In the genomic region with DNA sequence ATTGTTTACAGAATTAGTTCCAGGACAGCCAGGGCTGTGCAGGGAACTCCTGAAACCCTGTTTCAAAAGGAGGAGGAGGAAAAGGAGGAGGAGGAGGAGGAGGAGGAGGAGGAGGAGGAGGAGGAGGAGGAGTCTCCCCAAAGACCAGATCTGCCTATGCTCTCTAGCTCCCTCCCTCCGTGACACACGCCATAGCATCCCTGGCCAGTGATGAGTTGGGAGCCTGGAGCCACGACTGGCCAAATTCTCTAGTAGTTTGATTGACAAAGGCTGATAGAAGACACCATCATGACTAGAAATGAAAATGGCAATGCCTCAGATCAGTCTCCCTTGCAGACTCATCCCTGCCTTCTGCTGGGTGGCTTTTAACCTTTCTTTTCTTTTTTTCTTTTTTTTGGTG, we compare ENCODE assay signal across 14 mouse cellular contexts. TPM values are rescaled to one million over a fixed set of nuclear protein-coding genes. Genes with fewer than 3 reads are reported as not detected.
DNase-seq lines count a peak whose midpoint lies in the region; ATAC-seq and TF ChIP-seq lines count a peak whose summit lies in the region.
"Had no signal": no experiment of that assay in that cellular context is flagged by ENCODE, and none has a peak within 500 bp of the region (broad histone marks: within the 10 kb centered on the region; RNA-seq: fewer than 3 reads in every experiment).

No protein-coding gene starts in this region.

- H3K9ac ChIP-seq in hindbrain, postnatal 0 days (replicated peaks; ENCODE audit: low read length) = no peak overlapping the region
- H3K9ac ChIP-seq in hindbrain, embryonic 14.5 days = no peak overlapping the region
- H3K9ac ChIP-seq in liver, embryonic 16.5 days (ENCODE audit: low read depth, low read length) = no peak overlapping the region
- no peak overlapping the region for H3K9ac ChIP-seq in forebrain, postnatal 0 days
- H3K9ac ChIP-seq: forebrain, embryonic 15.5 days; heart, embryonic 13.5 days; hindbrain, embryonic 15.5 days; kidney, embryonic 15.5 days; limb, embryonic 15.5 days had no signal

- peaks cover 17% of the 10 kb centered on the region for H3K36me3 ChIP-seq in hindbrain, postnatal 0 days (ENCODE audit: insufficient read depth, low read length)
- peaks cover 42% of the 10 kb centered on the region for H3K36me3 ChIP-seq in hindbrain, embryonic 14.5 days (replicated peaks; ENCODE audit: control insufficient read depth, insufficient read depth)
- peaks cover 19% of the 10 kb centered on the region for H3K36me3 ChIP-seq in liver, embryonic 16.5 days (ENCODE audit: control insufficient read depth, insufficient read depth)
- H3K36me3 ChIP-seq in forebrain, postnatal 0 days (ENCODE audit: insufficient read depth) = peaks cover 22% of the 10 kb centered on the region

- peak; percentile 17; the same call in 1 of the 2 replicates for TF ChIP-seq CTCF in hindbrain, postnatal 0 days (IDR thresholded peaks at IDR 0.05; ENCODE audit: low read depth)
- TF ChIP-seq CTCF in forebrain, postnatal 0 days (IDR thresholded peaks at IDR 0.05; ENCODE audit: low read depth) = no peak

- H3K4me2 ChIP-seq in hindbrain, postnatal 0 days (ENCODE audit: low read depth, low read length) = no peak overlapping the region
- H3K4me2 ChIP-seq in hindbrain, embryonic 14.5 days (replicated peaks) = no peak overlapping the region
- no peak overlapping the region for H3K4me2 ChIP-seq in liver, embryonic 16.5 days (ENCODE audit: low read depth, low read length)
- no peak overlapping the region for H3K4me2 ChIP-seq in forebrain, postnatal 0 days (ENCODE audit: low read depth)
- H3K4me2 ChIP-seq: forebrain, embryonic 15.5 days; heart, embryonic 13.5 days; hindbrain, embryonic 15.5 days; kidney, embryonic 15.5 days; limb, embryonic 15.5 days had no signal

- no peak for DNase-seq in hindbrain, postnatal 0 days (ENCODE audit: low spot score)
- DNase-seq in hindbrain, embryonic 14.5 days (ENCODE audit: low spot score) = no peak
- DNase-seq in R1 (ENCODE audit: low read depth, low spot score) = peak; percentile 68
- no peak for DNase-seq in forebrain, postnatal 0 days
- DNase-seq in adrenal gland, adult (ENCODE audit: inconsistent age in 2 of 2, low spot score in 1 of 2) = no peak
- DNase-seq: cerebellum, postnatal 10 days had no signal

- H3K9me3 ChIP-seq in hindbrain, postnatal 0 days (ENCODE audit: low read length) = no peaks in the 10 kb centered on the region
- no peaks in the 10 kb centered on the region for H3K9me3 ChIP-seq in hindbrain, embryonic 14.5 days (ENCODE audit: control insufficient read depth, low read length)
- no peaks in the 10 kb centered on the region for H3K9me3 ChIP-seq in liver, embryonic 16.5 days (replicated peaks; ENCODE audit: control insufficient read depth, low read length)
- H3K9me3 ChIP-seq in forebrain, postnatal 0 days (ENCODE audit: low read length) = no peaks in the 10 kb centered on the region
- H3K9me3 ChIP-seq: forebrain, embryonic 15.5 days; heart, embryonic 13.5 days; hindbrain, embryonic 15.5 days; kidney, embryonic 15.5 days; limb, embryonic 15.5 days had no signal

- WGBS in hindbrain, postnatal 0 days = 27% methylated on average over 3 of the region's 3 CpGs
- WGBS in hindbrain, embryonic 14.5 days = 26% methylated on average over 3 of the region's 3 CpGs
- 41% methylated on average over 3 of the region's 3 CpGs for WGBS in liver, embryonic 16.5 days (ENCODE audit: insufficient replicate concordance)
- 36% methylated on average over 3 of the region's 3 CpGs for WGBS in forebrain, postnatal 0 days

- H3K27me3 ChIP-seq in hindbrain, postnatal 0 days (ENCODE audit: insufficient read depth, low read length) = no peaks in the 10 kb centered on the region
- H3K27me3 ChIP-seq in hindbrain, embryonic 14.5 days (ENCODE audit: control insufficient read depth, insufficient read depth, low read length) = no peaks in the 10 kb centered on the region
- no peaks in the 10 kb centered on the region for H3K27me3 ChIP-seq in liver, embryonic 16.5 days (ENCODE audit: control insufficient read depth, insufficient read depth, low read depth, low read length)
- no peaks in the 10 kb centered on the region for H3K27me3 ChIP-seq in forebrain, postnatal 0 days (ENCODE audit: insufficient read depth, low read length)
- H3K27me3 ChIP-seq: forebrain, embryonic 15.5 days; heart, embryonic 13.5 days; hindbrain, embryonic 15.5 days; kidney, embryonic 15.5 days; limb, embryonic 15.5 days had no signal

- H3K27ac ChIP-seq in hindbrain, postnatal 0 days = no peak overlapping the region
- H3K27ac ChIP-seq in hindbrain, embryonic 14.5 days = no peak overlapping the region
- no peak overlapping the region for H3K27ac ChIP-seq in liver, embryonic 16.5 days (ENCODE audit: low read length)
- no peak overlapping the region for H3K27ac ChIP-seq in forebrain, postnatal 0 days (ENCODE audit: low read depth, low read length)
- H3K27ac ChIP-seq: forebrain, embryonic 15.5 days; heart, embryonic 13.5 days; hindbrain, embryonic 15.5 days; kidney, embryonic 15.5 days; limb, embryonic 15.5 days had no signal

- ATAC-seq in hindbrain, postnatal 0 days = no peak; the same call in 1 of the 2 replicates
- no peak for ATAC-seq in hindbrain, embryonic 14.5 days (ENCODE audit: low FRiP score)
- peak; percentile 83; the same call in 1 of the 2 replicates for ATAC-seq in erythroid progenitor cell, adult 5-6 weeks (replicated peaks; ENCODE audit: low FRiP score, poor library complexity, severe bottlenecking)
- ATAC-seq in liver, embryonic 16.5 days (ENCODE audit: low read depth) = peak; percentile 30; the same call in 1 of the 2 replicates
- no peak for ATAC-seq in forebrain, postnatal 0 days
- ATAC-seq: forebrain, embryonic 15.5 days had no signal

- no peaks in the 10 kb centered on the region for H3K4me1 ChIP-seq in hindbrain, postnatal 0 days (ENCODE audit: insufficient read depth, low read length)
- no peaks in the 10 kb centered on the region for H3K4me1 ChIP-seq in hindbrain, embryonic 14.5 days (replicated peaks; ENCODE audit: control insufficient read depth, insufficient read depth, low read length)
- no peaks in the 10 kb centered on the region for H3K4me1 ChIP-seq in liver, embryonic 16.5 days (ENCODE audit: control insufficient read depth, low read depth, low read length)
- H3K4me1 ChIP-seq in forebrain, postnatal 0 days (ENCODE audit: insufficient read depth) = no peaks in the 10 kb centered on the region
- H3K4me1 ChIP-seq: heart, embryonic 13.5 days; hindbrain, embryonic 15.5 days; kidney, embryonic 15.5 days; limb, embryonic 15.5 days had no signal

- no peak overlapping the region for H3K4me3 ChIP-seq in hindbrain, postnatal 0 days (ENCODE audit: low read length)
- H3K4me3 ChIP-seq in hindbrain, embryonic 14.5 days (replicated peaks; ENCODE audit: low read length) = no peak overlapping the region
- no peak overlapping the region for H3K4me3 ChIP-seq in liver, embryonic 16.5 days (ENCODE audit: low read depth, low read length)
- H3K4me3 ChIP-seq in forebrain, postnatal 0 days (ENCODE audit: low read depth, low read length) = no peak overlapping the region
- H3K4me3 ChIP-seq: forebrain, embryonic 15.5 days; heart, embryonic 13.5 days; hindbrain, embryonic 15.5 days; kidney, embryonic 15.5 days; limb, embryonic 15.5 days had no signal

RNA-seq across cellular contexts. Expression of a gene that starts 16.3 kb away (rescaled TPM):
- 104 and 130 TPM in 2 replicates for total RNA-seq in hindbrain, postnatal 0 days (2014; rRNA removed)
- 71.8 and 83.3 TPM in 2 replicates for polyA plus RNA-seq in hindbrain, postnatal 0 days (2015; fragmentation: Nextera tagmentation; extraction: Ambion mirVana)
- polyA plus RNA-seq in hindbrain, embryonic 14.5 days (2014; fragmentation: Nextera tagmentation; extraction: Ambion mirVana) = 106 and 112 TPM in 2 replicates
- 4.0 and 6.7 TPM in 2 replicates for total RNA-seq in erythroid progenitor cell, adult 5-6 weeks (2015; ENCODE audit: low replicate concordance)
- 1.6 and 12.1 TPM in 2 replicates for total RNA-seq in erythroid progenitor cell, adult 5-6 weeks (2017; ENCODE audit: low replicate concordance)
- 19.6 and 22.4 TPM in 2 replicates for polyA plus RNA-seq in liver, embryonic 16.5 days (2015; fragmentation: Nextera tagmentation; extraction: Ambion mirVana)
- 163 and 199 TPM in 2 replicates for total RNA-seq in forebrain, postnatal 0 days (2014; rRNA removed)
- 43.0 and 87.2 TPM in 2 replicates for polyA plus RNA-seq in forebrain, postnatal 0 days (2015; fragmentation: Nextera tagmentation; extraction: Ambion mirVana)
- total RNA-seq: neutrophil, adult 5-6 weeks had no signal

RNA-seq across cellular contexts. Expression of a gene that starts 23.4 kb away (rescaled TPM):
- 32.2 and 49.2 TPM in 2 replicates for total RNA-seq in hindbrain, postnatal 0 days (2014; rRNA removed)
- polyA plus RNA-seq in hindbrain, postnatal 0 days (2015; fragmentation: Nextera tagmentation; extraction: Ambion mirVana) = 288 and 322 TPM in 2 replicates
- 225 and 239 TPM in 2 replicates for polyA plus RNA-seq in hindbrain, embryonic 14.5 days (2014; fragmentation: Nextera tagmentation; extraction: Ambion mirVana)
- total RNA-seq in erythroid progenitor cell, adult 5-6 weeks (2015; ENCODE audit: low replicate concordance) = 160 and 179 TPM in 2 replicates
- total RNA-seq in erythroid progenitor cell, adult 5-6 weeks (2017; ENCODE audit: low replicate concordance) = 183 and 211 TPM in 2 replicates
- 103 and 116 TPM in 2 replicates for polyA plus RNA-seq in liver, embryonic 16.5 days (2015; fragmentation: Nextera tagmentation; extraction: Ambion mirVana)
- 130 and 152 TPM in 2 replicates for total RNA-seq in forebrain, postnatal 0 days (2014; rRNA removed)
- 287 and 316 TPM in 2 replicates for polyA plus RNA-seq in forebrain, postnatal 0 days (2015; fragmentation: Nextera tagmentation; extraction: Ambion mirVana)

RNA-seq across cellular contexts. Expression of a gene that starts 47.4 kb away (rescaled TPM):
- total RNA-seq in hindbrain, postnatal 0 days (2014; rRNA removed) = 10.9 and 14.1 TPM in 2 replicates
- polyA plus RNA-seq in hindbrain, postnatal 0 days (2015; fragmentation: Nextera tagmentation; extraction: Ambion mirVana) = 39.4 TPM in 2 replicates
- polyA plus RNA-seq in hindbrain, embryonic 14.5 days (2014; fragmentation: Nextera tagmentation; extraction: Ambion mirVana) = 32.8 and 33.7 TPM in 2 replicates
- total RNA-seq in erythroid progenitor cell, adult 5-6 weeks (2015; ENCODE audit: low replicate concordance) = 18.0 and 22.7 TPM in 2 replicates
- total RNA-seq in erythroid progenitor cell, adult 5-6 weeks (2017; ENCODE audit: low replicate concordance) = 14.1 and 25.4 TPM in 2 replicates
- 23.5 and 29.7 TPM in 2 replicates for polyA plus RNA-seq in liver, embryonic 16.5 days (2015; fragmentation: Nextera tagmentation; extraction: Ambion mirVana)
- 12.5 and 13.0 TPM in 2 replicates for total RNA-seq in forebrain, postnatal 0 days (2014; rRNA removed)
- 30.5 and 32.3 TPM in 2 replicates for polyA plus RNA-seq in forebrain, postnatal 0 days (2015; fragmentation: Nextera tagmentation; extraction: Ambion mirVana)

RNA-seq across cellular contexts. Expression of a gene that starts 48.6 kb away (rescaled TPM):
- total RNA-seq in hindbrain, postnatal 0 days (2014; rRNA removed) = 14.3 and 19.8 TPM in 2 replicates
- polyA plus RNA-seq in hindbrain, postnatal 0 days (2015; fragmentation: Nextera tagmentation; extraction: Ambion mirVana) = 27.6 and 29.7 TPM in 2 replicates
- 40.2 and 47.0 TPM in 2 replicates for polyA plus RNA-seq in hindbrain, embryonic 14.5 days (2014; fragmentation: Nextera tagmentation; extraction: Ambion mirVana)
- 10.5 and 10.9 TPM in 2 replicates for total RNA-seq in erythroid progenitor cell, adult 5-6 weeks (2015; ENCODE audit: low replicate concordance)
- 15.1 and 16.3 TPM in 2 replicates for total RNA-seq in erythroid progenitor cell, adult 5-6 weeks (2017; ENCODE audit: low replicate concordance)
- polyA plus RNA-seq in liver, embryonic 16.5 days (2015; fragmentation: Nextera tagmentation; extraction: Ambion mirVana) = 10.5 and 11.0 TPM in 2 replicates
- 39.2 and 40.8 TPM in 2 replicates for total RNA-seq in forebrain, postnatal 0 days (2014; rRNA removed)
- polyA plus RNA-seq in forebrain, postnatal 0 days (2015; fragmentation: Nextera tagmentation; extraction: Ambion mirVana) = 29.8 and 32.3 TPM in 2 replicates

RNA-seq across cellular contexts. Expression of a gene that starts 48.6 kb away (rescaled TPM):
- 0.10 TPM in 1 of 2 replicates, not detected in the other for total RNA-seq in hindbrain, postnatal 0 days (2014; rRNA removed)
- 1.7 and 1.9 TPM in 2 replicates for polyA plus RNA-seq in hindbrain, postnatal 0 days (2015; fragmentation: Nextera tagmentation; extraction: Ambion mirVana)
- 2.0 and 2.3 TPM in 2 replicates for polyA plus RNA-seq in hindbrain, embryonic 14.5 days (2014; fragmentation: Nextera tagmentation; extraction: Ambion mirVana)
- total RNA-seq in erythroid progenitor cell, adult 5-6 weeks (2015; ENCODE audit: low replicate concordance) = not detected in 2 replicates
- 1.3 TPM in 1 of 2 replicates, not detected in the other for total RNA-seq in erythroid progenitor cell, adult 5-6 weeks (2017; ENCODE audit: low replicate concordance)
- polyA plus RNA-seq in liver, embryonic 16.5 days (2015; fragmentation: Nextera tagmentation; extraction: Ambion mirVana) = 0.08 and 0.20 TPM in 2 replicates
- 1.3 and 2.8 TPM in 2 replicates for total RNA-seq in forebrain, postnatal 0 days (2014; rRNA removed)
- 1.2 and 1.4 TPM in 2 replicates for polyA plus RNA-seq in forebrain, postnatal 0 days (2015; fragmentation: Nextera tagmentation; extraction: Ambion mirVana)

Comparison
In these comparisons a context has a peak if more than half of its experiments do, and no peak if none do; other contexts are left out.
1. ATAC-seq: peak in erythroid progenitor cell, adult 5-6 weeks (single experiment) and liver, embryonic 16.5 days (single experiment); none in hindbrain, postnatal 0 days (single experiment), hindbrain, embryonic 14.5 days (single experiment) and forebrain, postnatal 0 days (single experiment).